Mouse (Mus musculus): ENCODE measurements around the gene Mlc1. TPM values are rescaled to one million over a fixed set of nuclear protein-coding genes. Genes with fewer than 3 reads are reported as not detected.

Mlc1 gene
- total and polyA plus RNA-seq, 2 experiments from 2014 or later = 0.04 TPM; not detected in 1

DNA sequence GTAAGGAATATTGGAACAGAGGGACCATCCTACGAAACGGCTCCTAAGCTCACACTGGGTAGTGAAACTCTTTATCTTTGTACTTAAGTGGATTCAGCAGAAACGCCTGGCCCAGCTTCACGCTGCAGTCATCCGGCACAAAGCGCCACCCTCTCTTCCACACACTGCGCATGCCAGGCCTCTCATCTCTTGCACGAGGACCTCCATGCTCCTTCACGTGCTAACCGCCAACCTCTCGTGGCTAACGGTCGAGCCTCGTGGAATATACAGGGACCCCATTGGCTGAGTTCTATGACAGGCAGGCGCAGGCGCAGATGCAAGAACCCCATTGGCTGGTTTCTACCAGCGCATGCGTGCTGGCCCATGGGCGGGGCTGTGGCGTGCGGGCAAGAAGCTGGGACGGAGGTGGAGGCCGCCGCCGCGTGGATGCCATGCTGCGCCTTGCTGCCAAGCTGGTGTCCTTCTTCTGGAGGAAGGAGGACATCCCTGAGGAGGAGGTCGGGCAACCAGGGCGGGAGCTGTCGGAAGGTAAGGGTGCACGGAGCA lies 3.8 kb upstream of the Mlc1 start, which contains the start of gene Mov10l1:
Gene Mov10l1 (plus strand): TSS at position 376 of the 546 bp plus-strand sequence.
- H3K4me1 ChIP-seq (ENCODE audit: control insufficient read depth, insufficient read depth) = no peaks in the 10 kb centered on the region
- H3K4me3 ChIP-seq (ENCODE audit: low read depth, low read length) = no peak within 1 kb of the TSS
- H3K27ac ChIP-seq (ENCODE audit: low read depth) = no peak within 1 kb of the TSS
- TF ChIP-seq CTCF (IDR thresholded peaks at IDR 0.05; ENCODE audit: low read depth) = no peak
- no peak for TF ChIP-seq EP300 (IDR thresholded peaks at IDR 0.05; ENCODE audit: low read depth)
- H3K27me3 ChIP-seq (ENCODE audit: control insufficient read depth, insufficient read depth, low read length) = no peaks in the 10 kb centered on the region
- H3K9ac ChIP-seq (replicated peaks; ENCODE audit: low read depth, low read length) = no peak within 1 kb of the TSS
- 82% methylated on average over 31 of the region's 31 CpGs for WGBS
- ATAC-seq (ENCODE audit: insufficient read depth, low read depth) (no peak), DNase-seq (ENCODE audit: low spot score) (no peak)
- no peaks in the 10 kb centered on the region for H3K9me3 ChIP-seq (replicated peaks; ENCODE audit: control insufficient read depth, low read length)
- no peak within 1 kb of the TSS for H3K4me2 ChIP-seq (ENCODE audit: low read depth, low read length)
- no peaks in the 10 kb centered on the region for H3K36me3 ChIP-seq (replicated peaks; ENCODE audit: control insufficient read depth, insufficient read depth, low read length)

GRCm38 (mm10) chr15:88979138-88979446 lies 285 bp upstream of the Mlc1 start:
- 40% methylated on average over 3 of the region's 3 CpGs for WGBS
- Histone ChIP-seq H3K27me3 (ENCODE audit: control insufficient read depth, insufficient read depth, low read length) (no peaks in the 10 kb centered on the region), H3K4me3 (ENCODE audit: low read depth, low read length) (no peak overlapping the region), H3K9me3 (replicated peaks; ENCODE audit: control insufficient read depth, low read length) (no peaks in the 10 kb centered on the region), H3K4me2 (ENCODE audit: low read depth, low read length) (no peak overlapping the region), H3K36me3 (replicated peaks; ENCODE audit: control insufficient read depth, insufficient read depth, low read length) (no peaks in the 10 kb centered on the region), H3K27ac (ENCODE audit: low read depth) (no peak overlapping the region), H3K9ac (replicated peaks; ENCODE audit: low read depth, low read length) (no peak overlapping the region), H3K4me1 (ENCODE audit: control insufficient read depth, insufficient read depth) (no peaks in the 10 kb centered on the region)
- DNase-seq (ENCODE audit: low spot score) = no peak
- TF ChIP-seq EP300 (IDR thresholded peaks at IDR 0.05; ENCODE audit: low read depth) (no peak), CTCF (IDR thresholded peaks at IDR 0.05; ENCODE audit: low read depth) (no peak)
- ATAC-seq (ENCODE audit: insufficient read depth, low read depth) = no peak

DNA sequence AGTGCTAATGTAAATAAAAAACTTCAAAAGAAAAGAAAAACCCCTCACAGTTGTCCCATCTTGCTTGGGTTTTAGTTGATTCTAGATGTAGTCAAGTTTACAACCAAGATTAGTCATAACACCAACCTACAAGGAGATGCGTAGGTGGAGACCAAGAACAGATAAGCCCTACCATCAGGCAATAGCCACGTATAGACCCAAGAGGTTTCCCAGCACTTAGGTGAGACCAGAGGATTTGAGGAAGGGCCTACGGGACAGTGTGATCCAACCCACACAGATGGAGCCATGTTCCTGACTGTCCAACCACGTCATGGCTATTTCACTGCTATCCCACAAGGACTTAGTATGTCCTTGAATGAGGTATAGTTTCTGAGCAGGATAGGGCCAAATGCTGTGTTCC lies 6.5 kb downstream of the Mlc1 start:
- 87% methylated on average over 4 of the region's 4 CpGs for WGBS
- DNase-seq (ENCODE audit: low spot score) = no peak
- no peak for ATAC-seq (ENCODE audit: insufficient read depth, low read depth)

GRCm38 (mm10) chr15:88964070-88964578 lies 14.7 kb downstream of the Mlc1 start:
- H3K4me1 ChIP-seq (ENCODE audit: control insufficient read depth, insufficient read depth) = no peaks in the 10 kb centered on the region
- H3K36me3 ChIP-seq (replicated peaks; ENCODE audit: control insufficient read depth, insufficient read depth, low read length) = no peaks in the 10 kb centered on the region
- no peak overlapping the region for H3K9ac ChIP-seq (replicated peaks; ENCODE audit: low read depth, low read length)
- ATAC-seq (ENCODE audit: insufficient read depth, low read depth) (no peak), DNase-seq (ENCODE audit: low spot score) (no peak)
- no peaks in the 10 kb centered on the region for H3K9me3 ChIP-seq (replicated peaks; ENCODE audit: control insufficient read depth, low read length)
- 88% methylated on average over 2 of the region's 2 CpGs for WGBS
- TF ChIP-seq EP300 (IDR thresholded peaks at IDR 0.05; ENCODE audit: low read depth) (no peak), CTCF (IDR thresholded peaks at IDR 0.05; ENCODE audit: low read depth) (no peak)
- H3K27me3 ChIP-seq (ENCODE audit: control insufficient read depth, insufficient read depth, low read length) = no peaks in the 10 kb centered on the region
- H3K4me2 ChIP-seq (ENCODE audit: low read depth, low read length) = no peak overlapping the region
- no peak overlapping the region for H3K27ac ChIP-seq (ENCODE audit: low read depth)
- H3K4me3 ChIP-seq (ENCODE audit: low read depth, low read length) = no peak overlapping the region

More for the DNA sequence above, 6.5 kb downstream of the Mlc1 start:
- Histone ChIP-seq H3K9me3 (replicated peaks; ENCODE audit: control insufficient read depth, low read length) (no peaks in the 10 kb centered on the region), H3K4me1 (ENCODE audit: control insufficient read depth, insufficient read depth) (no peaks in the 10 kb centered on the region), H3K27me3 (ENCODE audit: control insufficient read depth, insufficient read depth, low read length) (no peaks in the 10 kb centered on the region), H3K9ac (replicated peaks; ENCODE audit: low read depth, low read length) (no peak overlapping the region), H3K36me3 (replicated peaks; ENCODE audit: control insufficient read depth, insufficient read depth, low read length) (no peaks in the 10 kb centered on the region), H3K4me3 (ENCODE audit: low read depth, low read length) (no peak overlapping the region), H3K27ac (ENCODE audit: low read depth) (no peak overlapping the region), H3K4me2 (ENCODE audit: low read depth, low read length) (no peak overlapping the region)
- no peak for TF ChIP-seq EP300 (IDR thresholded peaks at IDR 0.05; ENCODE audit: low read depth)
- no peak for TF ChIP-seq CTCF (IDR thresholded peaks at IDR 0.05; ENCODE audit: low read depth)

DNA sequence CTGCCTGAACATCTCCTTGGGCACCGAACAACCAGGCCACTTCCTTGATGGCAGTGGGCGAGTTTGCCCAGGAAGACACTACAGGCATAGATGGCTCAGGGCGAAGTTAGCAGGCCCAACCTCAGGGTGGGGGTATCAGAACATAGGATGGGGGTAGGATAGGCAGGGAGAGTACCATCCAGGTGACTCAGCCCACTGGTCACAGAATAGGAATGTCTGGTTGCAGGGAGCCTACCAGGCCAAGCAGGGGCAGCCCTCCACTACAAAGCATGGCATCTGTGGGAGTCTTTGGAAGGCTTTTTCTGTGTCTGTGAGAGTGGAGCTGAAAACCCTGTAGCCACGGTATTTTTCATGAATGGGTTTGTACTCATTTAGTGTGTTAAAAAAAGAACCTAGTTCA lies 21.3 kb downstream of the Mlc1 start:
- no peak overlapping the region for H3K4me3 ChIP-seq (ENCODE audit: low read depth, low read length)
- TF ChIP-seq EP300 (IDR thresholded peaks at IDR 0.05; ENCODE audit: low read depth) = no peak
- no peak for TF ChIP-seq CTCF (IDR thresholded peaks at IDR 0.05; ENCODE audit: low read depth)
- H3K4me1 ChIP-seq (ENCODE audit: control insufficient read depth, insufficient read depth) = 0 out of 2 replicates have a peak, but pooled peaks cover 4% of the 10 kb centered on the region
- no peak overlapping the region for H3K9ac ChIP-seq (replicated peaks; ENCODE audit: low read depth, low read length)
- no peak for DNase-seq (ENCODE audit: low spot score)
- ATAC-seq (ENCODE audit: insufficient read depth, low read depth) = no peak
- H3K27me3 ChIP-seq (ENCODE audit: control insufficient read depth, insufficient read depth, low read length) = peaks cover 19% of the 10 kb centered on the region
- no peaks in the 10 kb centered on the region for H3K36me3 ChIP-seq (replicated peaks; ENCODE audit: control insufficient read depth, insufficient read depth, low read length)
- no peak overlapping the region for H3K4me2 ChIP-seq (ENCODE audit: low read depth, low read length)
- H3K9me3 ChIP-seq (replicated peaks; ENCODE audit: control insufficient read depth, low read length) = no peaks in the 10 kb centered on the region
- no peak overlapping the region for H3K27ac ChIP-seq (ENCODE audit: low read depth)
- 75% methylated on average over 4 of the region's 4 CpGs for WGBS

DNA sequence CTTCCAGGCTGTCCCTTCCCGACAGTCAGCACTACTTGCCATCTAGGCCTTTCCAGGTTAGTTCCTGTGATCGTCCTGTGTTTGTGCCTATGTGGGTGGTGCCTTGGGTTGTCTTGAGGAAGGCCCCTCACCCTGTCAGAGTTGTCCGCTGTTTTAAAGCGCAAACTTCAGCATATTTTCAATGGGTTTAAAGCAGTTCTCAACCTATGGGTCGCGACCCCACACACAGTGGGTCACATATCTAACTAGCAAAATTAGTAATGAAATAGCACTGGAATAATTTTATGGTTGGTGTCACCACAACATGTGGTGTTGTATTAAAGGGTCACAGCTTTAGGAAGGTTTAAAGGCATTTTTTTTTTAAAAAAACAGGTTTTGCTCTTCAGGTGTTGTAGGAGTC lies 23.5 kb downstream of the Mlc1 start:
- H3K4me3 ChIP-seq (ENCODE audit: low read depth, low read length) = no peak overlapping the region
- no peak overlapping the region for H3K9ac ChIP-seq (replicated peaks; ENCODE audit: low read depth, low read length)
- no peaks in the 10 kb centered on the region for H3K9me3 ChIP-seq (replicated peaks; ENCODE audit: control insufficient read depth, low read length)
- no peak overlapping the region for H3K27ac ChIP-seq (ENCODE audit: low read depth)
- H3K36me3 ChIP-seq (replicated peaks; ENCODE audit: control insufficient read depth, insufficient read depth, low read length) = no peaks in the 10 kb centered on the region
- peaks cover 19% of the 10 kb centered on the region for H3K27me3 ChIP-seq (ENCODE audit: control insufficient read depth, insufficient read depth, low read length)
- no peak for DNase-seq (ENCODE audit: low spot score)
- H3K4me2 ChIP-seq (ENCODE audit: low read depth, low read length) = no peak overlapping the region
- no peak for ATAC-seq (ENCODE audit: insufficient read depth, low read depth)
- 91% methylated on average over 6 of the region's 6 CpGs for whole genome bisulfite sequencing
- no peak for TF ChIP-seq EP300 (IDR thresholded peaks at IDR 0.05; ENCODE audit: low read depth)
- no peak for TF ChIP-seq CTCF (IDR thresholded peaks at IDR 0.05; ENCODE audit: low read depth)
- 0 out of 2 replicates have a peak, but pooled peaks cover 4% of the 10 kb centered on the region for H3K4me1 ChIP-seq (ENCODE audit: control insufficient read depth, insufficient read depth)

All from heart, postnatal 0 days (tissue).